ENCODE assay signal across 16 mouse cellular contexts in genomic region chr10:8935601-8936000, GRCm38 (mm10). TPM values are rescaled to one million over a fixed set of nuclear protein-coding genes. Genes with fewer than 3 reads are reported as not detected.
A peak's percentile ranks its signal among the peaks of the same experiment; 100 is the strongest.
DNase-seq lines count a peak whose midpoint lies in the region; ATAC-seq and TF ChIP-seq lines count a peak whose summit lies in the region.
"Had no signal": no experiment of that assay in that cellular context is flagged by ENCODE, and none has a peak within 500 bp of the region (broad histone marks: within the 10 kb centered on the region; RNA-seq: fewer than 3 reads in every experiment).

No protein-coding gene starts in this region.

- H3K27me3 ChIP-seq in lung, postnatal 0 days (replicated peaks; ENCODE audit: insufficient read depth, low read length) = no peaks in the 10 kb centered on the region
- no peaks in the 10 kb centered on the region for H3K27me3 ChIP-seq in liver, embryonic 11.5 days (replicated peaks; ENCODE audit: control insufficient read depth, insufficient read depth, low read length)
- H3K27me3 ChIP-seq: embryonic facial prominence, embryonic 12.5 days; forebrain, embryonic 12.5 days; limb, embryonic 15.5 days had no signal

- peak; percentile 30; the same call in 1 of the 2 replicates for ATAC-seq in lung, postnatal 0 days
- no peak for ATAC-seq in liver, embryonic 11.5 days (replicated peaks; ENCODE audit: low FRiP score)
- ATAC-seq: activated CD4-positive, CD25-positive, alpha-beta regulatory T cell, adult 4 months; hindbrain, postnatal 0 days had no signal

- no peak for TF ChIP-seq EP300 in lung, postnatal 0 days (IDR thresholded peaks at IDR 0.05)

- no peak for TF ChIP-seq CTCF in lung, postnatal 0 days (IDR thresholded peaks at IDR 0.05)
- no peak for TF ChIP-seq CTCF in lung, adult 2 months (IDR thresholded peaks at IDR 0.05; ENCODE audit: insufficient read depth, low read length)

- no peak overlapping the region for H3K9ac ChIP-seq in lung, postnatal 0 days (replicated peaks; ENCODE audit: low read depth)
- no peak overlapping the region for H3K9ac ChIP-seq in liver, embryonic 11.5 days (ENCODE audit: low read depth, low read length)
- H3K9ac ChIP-seq: embryonic facial prominence, embryonic 12.5 days; forebrain, embryonic 12.5 days; limb, embryonic 15.5 days had no signal

- no peak overlapping the region for H3K4me3 ChIP-seq in lung, postnatal 0 days (ENCODE audit: low read depth, low read length)
- H3K4me3 ChIP-seq in lung, adult 2 months (replicated peaks; ENCODE audit: extremely low read depth, low read depth, low read length) = no peak overlapping the region
- no peak overlapping the region for H3K4me3 ChIP-seq in liver, embryonic 11.5 days (ENCODE audit: low read depth, low read length)
- H3K4me3 ChIP-seq: embryonic facial prominence, embryonic 12.5 days; forebrain, embryonic 12.5 days; limb, embryonic 15.5 days had no signal

- TF ChIP-seq POLR2A in lung, adult 2 months (IDR thresholded peaks at IDR 0.05; ENCODE audit: borderline replicate concordance, extremely low read depth, low read depth, low read length) = no peak

- no peaks in the 10 kb centered on the region for H3K9me3 ChIP-seq in lung, postnatal 0 days (ENCODE audit: low read length)
- H3K9me3 ChIP-seq in liver, embryonic 11.5 days (ENCODE audit: control insufficient read depth, low read length) = no peaks in the 10 kb centered on the region
- H3K9me3 ChIP-seq: embryonic facial prominence, embryonic 12.5 days; forebrain, embryonic 12.5 days; limb, embryonic 15.5 days had no signal

- H3K27ac ChIP-seq in lung, postnatal 0 days (ENCODE audit: low read length) = no peak overlapping the region
- H3K27ac ChIP-seq in liver, embryonic 11.5 days (ENCODE audit: low read depth, low read length) = no peak overlapping the region
- H3K27ac ChIP-seq: embryonic facial prominence, embryonic 12.5 days; forebrain, embryonic 12.5 days; hindbrain, postnatal 0 days; limb, embryonic 15.5 days had no signal

- DNase-seq in lung, postnatal 0 days (ENCODE audit: low spot score) = no peak
- DNase-seq in lung, adult 2 months = no peak
- DNase-seq in adipocyte (ENCODE audit: low spot score) = peak; percentile 52
- DNase-seq in heart, postnatal 36 days = peak; percentile 28 to 40
- peak; percentile 40 to 60 for DNase-seq in kidney, postnatal 36 days
- DNase-seq in embryo, embryonic 11 days = no peak
- no peak for DNase-seq in liver, embryonic 11.5 days (ENCODE audit: low spot score)
- DNase-seq: cerebellum, adult 8-10 months; layer of hippocampus, postnatal 36 days; retina, postnatal 1 day; thymus, adult 18-20 months had no signal

- H3K4me1 ChIP-seq in lung, postnatal 0 days (ENCODE audit: insufficient read depth, low read depth, low read length) = no peaks in the 10 kb centered on the region
- no peaks in the 10 kb centered on the region for H3K4me1 ChIP-seq in lung, adult 2 months (ENCODE audit: control insufficient read depth, insufficient read depth, low read length)
- no peaks in the 10 kb centered on the region for H3K4me1 ChIP-seq in liver, embryonic 11.5 days (replicated peaks; ENCODE audit: control insufficient read depth, insufficient read depth, low read length)
- H3K4me1 ChIP-seq: embryonic facial prominence, embryonic 12.5 days; forebrain, embryonic 12.5 days had no signal

- H3K36me3 ChIP-seq in lung, postnatal 0 days (ENCODE audit: insufficient read depth, low read length) = no peaks in the 10 kb centered on the region
- H3K36me3 ChIP-seq in liver, embryonic 11.5 days (ENCODE audit: control insufficient read depth, insufficient read depth, low read length) = no peaks in the 10 kb centered on the region
- H3K36me3 ChIP-seq: embryonic facial prominence, embryonic 12.5 days; forebrain, embryonic 12.5 days; limb, embryonic 15.5 days had no signal

- H3K4me2 ChIP-seq in lung, postnatal 0 days (replicated peaks; ENCODE audit: low read depth, low read length) = no peak overlapping the region
- H3K4me2 ChIP-seq in liver, embryonic 11.5 days = no peak overlapping the region
- H3K4me2 ChIP-seq: embryonic facial prominence, embryonic 12.5 days; forebrain, embryonic 12.5 days; limb, embryonic 15.5 days had no signal

- intact Hi-C loops in heart, postnatal 36 days (cut with DNase I) = no loop called here

- 66% methylated on average over 4 of the region's 4 CpGs for WGBS in lung, postnatal 0 days
- 72% methylated on average over 4 of the region's 4 CpGs for WGBS in lung, adult 2 months
- WGBS in liver, embryonic 11.5 days = 63% methylated on average over 4 of the region's 4 CpGs

RNA-seq across cellular contexts. Expression of gene Sash1, which starts 49.7 kb away (rescaled TPM):
- polyA plus RNA-seq in lung, postnatal 0 days (2015; fragmentation: Nextera tagmentation; extraction: Ambion mirVana) = 10.1 and 13.5 TPM in 2 replicates
- polyA plus RNA-seq in lung, adult 2 months (2012; rRNA removed) = 34.9 and 38.6 TPM in 2 replicates
- total RNA-seq in heart, postnatal 36 days (2021) = 10 to 100 TPM; 26.6 to 29.8 TPM
- 1.2 and 1.7 TPM in 2 replicates for polyA plus RNA-seq in liver, embryonic 11.5 days (2014; fragmentation: Nextera tagmentation; extraction: Ambion mirVana)

Comparison
In these comparisons a context has a peak if more than half of its experiments do, and no peak if none do; other contexts are left out.
1. DNase-seq: peak in adipocyte (single experiment), heart, postnatal 36 days (2 of 2) and kidney, postnatal 36 days (2 of 2); none in lung, postnatal 0 days (single experiment), lung, adult 2 months (single experiment), embryo, embryonic 11 days (single experiment) and liver, embryonic 11.5 days (single experiment).